Mouse (Mus musculus): ENCODE measurements around the gene Efnb3.

The Efnb3 gene

GRCm38 (mm10) chr11:69559851-69560765, at the start of gene Efnb3:
Efnb3 (minus strand) TSS chr11:69560205.
- DNase-seq = no peak

GRCm38 (mm10) chr11:69609416-69609815, 49.4 kb upstream of the Efnb3 start:
- DNase-seq = no peak

- DNase-seq = no peak
Measured at GRCm38 (mm10) chr11:69608525-69608924, 48.5 kb upstream of the Efnb3 start.

- DNase-seq = no peak
Measured at GRCm38 (mm10) chr11:69606832-69607231, 46.8 kb upstream of the Efnb3 start.

- DNase-seq = no peak
Measured at GRCm38 (mm10) chr11:69606491-69606795, 46.4 kb upstream of the Efnb3 start.

- peak; percentile 91 for DNase-seq
Measured at GRCm38 (mm10) chr11:69605726-69606490, 45.9 kb upstream of the Efnb3 start, which contains the start of gene Atp1b2. Atp1b2 (minus strand) TSS chr11:69605942.

GRCm38 (mm10) chr11:69604795-69605664, 45.0 kb upstream of the Efnb3 start:
- DNase-seq = peak; percentile 85

- no peak for DNase-seq
Measured at GRCm38 (mm10) chr11:69604347-69604746, 44.3 kb upstream of the Efnb3 start.

- DNase-seq = no peak
Measured at GRCm38 (mm10) chr11:69603516-69603915, 43.5 kb upstream of the Efnb3 start.

GRCm38 (mm10) chr11:69601768-69602167, 41.8 kb upstream of the Efnb3 start:
- no peak for DNase-seq

- DNase-seq = no peak
Measured at GRCm38 (mm10) chr11:69600098-69600497, 40.1 kb upstream of the Efnb3 start.

GRCm38 (mm10) chr11:69599436-69599835, 39.4 kb upstream of the Efnb3 start:
- no peak for DNase-seq

- no peak for DNase-seq
Measured at GRCm38 (mm10) chr11:69594853-69595252, 34.8 kb upstream of the Efnb3 start.

GRCm38 (mm10) chr11:69592799-69593198, 32.8 kb upstream of the Efnb3 start:
- DNase-seq = no peak

- no peak for DNase-seq
Measured at GRCm38 (mm10) chr11:69591899-69592637, 32.1 kb upstream of the Efnb3 start.

- DNase-seq = no peak
Measured at GRCm38 (mm10) chr11:69591424-69591823, 31.4 kb upstream of the Efnb3 start.

- DNase-seq = no peak
Measured at GRCm38 (mm10) chr11:69590622-69591021, 30.6 kb upstream of the Efnb3 start.

GRCm38 (mm10) chr11:69589207-69589834, 29.3 kb upstream of the Efnb3 start:
- peak; percentile 16 for DNase-seq

GRCm38 (mm10) chr11:69585718-69586325, 25.8 kb upstream of the Efnb3 start:
- DNase-seq = no peak

- peak; percentile 31 for DNase-seq
Measured at GRCm38 (mm10) chr11:69584937-69585336, 24.9 kb upstream of the Efnb3 start.

GRCm38 (mm10) chr11:69584008-69584407, 24.0 kb upstream of the Efnb3 start:
- DNase-seq = peak; percentile 23

Data from cerebellum, adult 9-10 months (tissue).